12 mouse cellular contexts compared by ENCODE assay signal in the genomic region with DNA sequence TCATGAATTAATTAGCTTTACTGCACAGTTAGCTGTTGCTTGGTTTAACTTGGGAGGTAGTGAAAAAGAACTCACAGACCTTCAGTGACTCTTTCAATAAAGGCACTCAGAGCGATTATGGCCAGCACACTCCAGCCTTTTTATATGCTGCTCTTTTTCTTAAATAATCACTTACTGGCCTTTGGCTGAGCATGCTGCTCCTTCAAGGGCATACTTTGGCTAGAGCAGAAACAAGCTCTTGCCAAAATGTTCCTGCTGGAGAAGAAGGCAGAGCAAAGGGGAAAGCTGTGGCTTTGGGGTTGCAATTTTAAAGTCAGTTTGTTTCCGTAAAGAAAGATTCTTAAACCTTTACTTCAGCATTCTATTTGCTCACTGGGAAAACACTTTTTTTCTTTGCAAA.
"Had no signal": no experiment of that assay in that cellular context is flagged by ENCODE, and none has a peak within 500 bp of the region (broad histone marks: within the 10 kb centered on the region; RNA-seq: fewer than 3 reads in every experiment).

No protein-coding gene starts in this region.

- H3K27ac ChIP-seq: limb, embryonic 13.5 days; liver, embryonic 12.5 days; macrophage; midbrain, embryonic 12.5 days had no signal

- H3K9ac ChIP-seq: limb, embryonic 13.5 days; liver, embryonic 12.5 days; lung, embryonic 14.5 days; midbrain, embryonic 12.5 days had no signal

- H3K4me1 ChIP-seq: limb, embryonic 13.5 days; liver, embryonic 12.5 days; midbrain, embryonic 12.5 days had no signal

- ATAC-seq: liver, embryonic 12.5 days; midbrain, embryonic 16.5 days had no signal

- H3K9me3 ChIP-seq: limb, embryonic 13.5 days; liver, embryonic 12.5 days; megakaryocyte, embryonic 14.5 days; midbrain, embryonic 12.5 days had no signal

- H3K27me3 ChIP-seq: limb, embryonic 13.5 days; liver, embryonic 12.5 days; megakaryocyte, embryonic 14.5 days; midbrain, embryonic 12.5 days had no signal

- H3K4me2 ChIP-seq: limb, embryonic 13.5 days; liver, embryonic 12.5 days; lung, embryonic 14.5 days; midbrain, embryonic 12.5 days had no signal

- H3K36me3 ChIP-seq: limb, embryonic 13.5 days; liver, embryonic 12.5 days; midbrain, embryonic 12.5 days had no signal

- H3K4me3 ChIP-seq: limb, embryonic 13.5 days; liver, embryonic 12.5 days; megakaryocyte, embryonic 14.5 days; midbrain, embryonic 12.5 days had no signal

- DNase-seq: kidney, adult 8-10 months; kidney, postnatal 25 days; lung, embryonic 14.5 days; lung, postnatal 14 days; right cerebral cortex, postnatal 25 days; thymus, postnatal 4 days had no signal
